Mouse (Mus musculus) liver, embryonic 14.5 days (tissue): ENCODE results near the gene Kcnh7.

Source experiments
- CTCF ChIP-seq: IDR thresholded peaks from 2 replicates; pipeline ENCODE4 v1.5.1; 2016; ENCODE audit warnings: antibody characterized with exemption, low read depth, control low read depth
- EP300 ChIP-seq: IDR thresholded peaks from 2 replicates; pipeline ENCODE4 v1.6.1; 2016; ENCODE audit warnings: antibody characterized with exemption, low read depth

GRCm38 (mm10) chr2:62855391-62855790, 328.7 kb downstream of the Kcnh7 start:
- TF ChIP-seq EP300 (no peak), CTCF (no peak)
